Mouse (Mus musculus) bone marrow, adult 2 months (tissue): ENCODE measurements around the gene Usf1.

Experiments used
- CTCF ChIP-seq: fragments of 200-500 bp; IDR thresholded peaks from 2 replicates; pipeline ENCODE4 v1.5.1; 2011; ENCODE audit warnings: low read length, control low read depth; ENCODE audit not compliant: control insufficient read depth, insufficient read depth
- POLR2A ChIP-seq: fragments of 200-500 bp; IDR thresholded peaks from 2 replicates; pipeline ENCODE4 v1.6.1; 2011; ENCODE audit warnings: low read depth, mild to moderate bottlenecking, control low read depth, low read length, borderline replicate concordance; ENCODE audit not compliant: control insufficient read depth

DNA sequence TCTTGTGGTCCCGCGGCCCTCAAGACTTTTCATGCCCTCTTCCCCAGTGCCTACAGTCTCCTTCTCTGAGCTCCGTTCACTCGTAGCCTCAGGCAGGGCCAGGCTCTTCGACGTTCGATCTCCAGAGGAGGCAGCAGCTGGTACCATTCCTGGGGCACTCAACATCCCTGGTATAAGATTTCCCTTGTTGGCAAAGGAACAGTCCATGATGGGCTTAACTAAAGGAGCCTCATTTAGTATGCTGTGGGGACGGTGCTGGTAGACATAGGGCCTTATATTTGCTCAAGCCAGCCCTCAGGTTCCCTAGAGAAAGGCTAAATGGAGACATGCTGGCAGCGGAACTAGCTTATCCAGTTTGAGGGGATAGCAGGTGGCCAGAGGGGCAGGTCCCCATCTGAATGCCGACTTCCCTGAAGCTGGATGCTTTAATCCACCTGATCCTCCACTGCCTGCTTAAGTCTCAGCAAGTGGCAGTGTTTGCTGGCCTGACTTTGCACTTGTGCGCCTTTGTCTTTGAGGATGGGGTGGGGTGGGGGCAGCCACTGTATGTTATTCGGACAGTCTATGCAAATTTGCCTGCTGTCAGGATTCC lies 8.3 kb downstream of the Usf1 start:
- TF ChIP-seq POLR2A (no peak), CTCF (no peak)
